Mouse (Mus musculus): ENCODE data around the gene Gm11492. TPM values are rescaled to one million over a fixed set of nuclear protein-coding genes. Genes with fewer than 3 reads are reported as not detected.

The Gm11492 gene
- polyA plus RNA-seq, 1 experiment from 2014 or later, result not detected

GRCm38 (mm10) chr11:87591526-87592353 lies 25.3 kb downstream of the Gm11492 start, which contains the start of gene Mtmr4:
TSS of gene Mtmr4 (plus strand) at chr11:87592162.
- H3K9me3 ChIP-seq, result no peaks in the 10 kb centered on the region
- peaks cover 62% of the 10 kb centered on the region for H3K4me1 ChIP-seq
- H3K27ac ChIP-seq, result peak within 1 kb of the TSS; percentile 96
- ATAC-seq (ENCODE audit: insufficient number of reproducible peaks, insufficient read depth, low FRiP score, low TSS enrichment, low read depth), result peak; percentile 98
- H3K36me3 ChIP-seq, result 0 out of 2 replicates have a peak, but pooled peaks cover 8% of the 10 kb centered on the region
- peak within 1 kb of the TSS; percentile 91 for H3K9ac ChIP-seq
- H3K4me3 ChIP-seq, result peak within 1 kb of the TSS; percentile 82
- under 1% methylated on average over 61 of the region's 61 CpGs for WGBS
- no peaks in the 10 kb centered on the region for H3K27me3 ChIP-seq
- peak within 1 kb of the TSS; percentile 95 for H3K4me2 ChIP-seq

DNA sequence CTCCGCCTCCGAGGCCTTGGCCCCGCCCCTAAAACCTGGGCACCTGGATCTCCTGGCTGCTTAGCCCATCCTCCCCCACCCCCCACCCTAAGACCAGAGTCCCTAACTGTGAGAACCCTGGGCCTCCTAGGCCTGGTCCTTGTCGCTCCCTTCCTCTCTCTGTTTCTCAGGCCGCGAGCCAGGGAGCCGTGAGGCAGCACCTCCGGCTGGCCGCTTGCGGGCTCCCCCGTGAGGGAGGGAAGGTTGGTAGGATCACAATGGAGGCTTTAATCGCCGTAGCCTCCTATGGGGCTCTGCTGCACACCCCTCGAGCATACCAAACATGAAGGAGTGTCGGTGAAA lies 25.9 kb downstream of the Gm11492 start:
- no peak for ATAC-seq (ENCODE audit: insufficient number of reproducible peaks, insufficient read depth, low FRiP score, low TSS enrichment, low read depth)
- peak overlapping the region; percentile 95 for H3K4me2 ChIP-seq

DNA sequence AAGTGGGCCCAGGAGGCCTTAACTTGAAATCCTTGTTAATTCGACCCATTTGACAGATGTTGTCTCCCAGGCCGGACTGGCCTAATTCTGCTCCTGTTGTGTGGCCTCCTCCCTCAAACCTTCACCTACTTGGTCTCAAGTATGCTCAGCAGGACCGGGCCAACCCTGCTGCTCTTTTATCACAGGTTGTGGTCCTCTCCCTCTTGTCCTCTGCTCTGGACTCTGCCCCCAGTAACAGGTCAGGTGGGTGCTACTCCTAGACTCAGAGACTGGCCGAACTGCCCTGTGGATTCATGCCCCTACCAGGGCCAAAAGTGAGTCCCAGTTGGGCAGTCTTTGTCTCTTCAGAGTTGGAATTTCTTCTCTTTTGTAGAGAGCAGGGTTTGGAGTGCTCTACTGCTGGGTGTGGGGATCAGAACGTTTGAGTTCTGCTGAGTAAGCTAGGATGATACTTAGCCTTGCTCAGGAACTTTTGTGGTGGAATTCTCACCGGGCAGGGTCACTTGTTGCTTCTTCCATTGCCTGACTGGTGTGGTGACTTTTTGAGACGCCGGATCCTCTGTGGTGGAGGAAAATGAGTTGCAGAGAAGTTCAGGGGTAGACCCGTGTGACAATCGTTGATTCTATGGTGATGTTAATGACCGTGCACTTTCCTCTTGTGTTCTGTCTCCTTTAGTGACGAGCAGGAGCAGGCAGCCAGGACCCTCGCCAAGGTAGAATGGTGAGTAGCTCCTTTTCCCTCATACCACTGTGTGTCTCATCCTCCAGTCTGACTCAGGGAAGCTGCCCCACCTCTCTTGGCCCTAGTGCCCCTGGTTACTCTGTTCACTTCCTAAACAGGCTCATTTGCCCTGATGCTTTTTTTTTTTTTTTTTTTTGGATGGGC lies 26.5 kb downstream of the Gm11492 start:
- Histone ChIP-seq H3K4me3 (peak overlapping the region; percentile 82), H3K9ac (peak overlapping the region; percentile 86), H3K4me1 (peaks cover 67% of the 10 kb centered on the region), H3K4me2 (peak overlapping the region; percentile 95), H3K27me3 (no peaks in the 10 kb centered on the region), H3K36me3 (peaks cover 18% of the 10 kb centered on the region), H3K27ac (peak overlapping the region; percentile 96), H3K9me3 (no peaks in the 10 kb centered on the region)
- 35% methylated on average over 13 of the region's 13 CpGs for WGBS
- ATAC-seq (ENCODE audit: insufficient number of reproducible peaks, insufficient read depth, low FRiP score, low TSS enrichment, low read depth), result no peak

More for the DNA sequence above, 25.9 kb downstream of the Gm11492 start:
- WGBS, result under 1% methylated on average over 15 of the region's 15 CpGs
- Histone ChIP-seq H3K9ac (peak overlapping the region; percentile 86), H3K27ac (peak overlapping the region; percentile 96), H3K4me1 (peaks cover 67% of the 10 kb centered on the region), H3K27me3 (no peaks in the 10 kb centered on the region), H3K4me3 (peak overlapping the region; percentile 82), H3K9me3 (no peaks in the 10 kb centered on the region), H3K36me3 (peaks cover 12% of the 10 kb centered on the region)

GRCm38 (mm10) chr11:87595327-87595841 lies 28.9 kb downstream of the Gm11492 start:
- Histone ChIP-seq H3K9ac (peak overlapping the region; percentile 95), H3K4me1 (peaks cover 50% of the 10 kb centered on the region), H3K4me2 (peak overlapping the region; percentile 92), H3K36me3 (peaks cover 43% of the 10 kb centered on the region), H3K27me3 (no peaks in the 10 kb centered on the region), H3K27ac (peak overlapping the region; percentile 90), H3K9me3 (no peaks in the 10 kb centered on the region), H3K4me3 (peak overlapping the region; percentile 88)
- ATAC-seq (ENCODE audit: insufficient number of reproducible peaks, insufficient read depth, low FRiP score, low TSS enrichment, low read depth), result peak; percentile 62
- WGBS, result under 1% methylated on average over 32 of the region's 37 CpGs

DNA sequence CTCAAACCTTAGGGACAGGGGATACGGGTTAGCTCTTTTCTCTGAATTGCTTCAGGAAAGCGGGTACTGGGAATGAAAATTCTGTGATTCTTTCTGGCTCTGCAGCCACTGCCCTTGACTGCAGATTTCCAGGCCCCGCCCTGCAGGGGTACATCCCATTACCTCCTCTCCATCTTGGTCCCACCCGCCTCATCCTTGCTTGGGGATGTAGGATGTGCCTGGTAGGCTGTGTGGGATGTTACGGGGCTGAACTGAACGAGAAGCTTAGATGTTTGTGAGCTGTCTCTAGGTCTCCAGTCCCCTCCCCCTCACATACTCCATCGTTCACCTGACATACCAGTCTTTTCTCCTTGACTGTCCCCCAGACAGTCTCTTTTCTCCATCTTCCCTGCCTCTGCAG lies 29.5 kb downstream of the Gm11492 start:
- peak overlapping the region; percentile 88 for H3K4me3 ChIP-seq
- no peak for ATAC-seq (ENCODE audit: insufficient number of reproducible peaks, insufficient read depth, low FRiP score, low TSS enrichment, low read depth)
- no peaks in the 10 kb centered on the region for H3K9me3 ChIP-seq
- H3K4me1 ChIP-seq, result peaks cover 45% of the 10 kb centered on the region
- peak overlapping the region; percentile 92 for H3K4me2 ChIP-seq
- peaks cover 49% of the 10 kb centered on the region for H3K36me3 ChIP-seq
- WGBS, result 3% methylated on average over 7 of the region's 7 CpGs
- H3K27ac ChIP-seq, result peak overlapping the region; percentile 90
- peak overlapping the region; percentile 95 for H3K9ac ChIP-seq
- H3K27me3 ChIP-seq, result no peaks in the 10 kb centered on the region

- Histone ChIP-seq H3K4me2 (peak overlapping the region; percentile 92), H3K4me3 (peak overlapping the region; percentile 88), H3K4me1 (peaks cover 45% of the 10 kb centered on the region), H3K9ac (peak overlapping the region; percentile 95), H3K27ac (peak overlapping the region; percentile 90), H3K27me3 (no peaks in the 10 kb centered on the region), H3K9me3 (no peaks in the 10 kb centered on the region), H3K36me3 (peaks cover 54% of the 10 kb centered on the region)
- ATAC-seq (ENCODE audit: insufficient number of reproducible peaks, insufficient read depth, low FRiP score, low TSS enrichment, low read depth), result no peak
- 30% methylated on average over 2 of the region's 2 CpGs for WGBS
Measured at GRCm38 (mm10) chr11:87596492-87596891, 30.0 kb downstream of the Gm11492 start.

DNA sequence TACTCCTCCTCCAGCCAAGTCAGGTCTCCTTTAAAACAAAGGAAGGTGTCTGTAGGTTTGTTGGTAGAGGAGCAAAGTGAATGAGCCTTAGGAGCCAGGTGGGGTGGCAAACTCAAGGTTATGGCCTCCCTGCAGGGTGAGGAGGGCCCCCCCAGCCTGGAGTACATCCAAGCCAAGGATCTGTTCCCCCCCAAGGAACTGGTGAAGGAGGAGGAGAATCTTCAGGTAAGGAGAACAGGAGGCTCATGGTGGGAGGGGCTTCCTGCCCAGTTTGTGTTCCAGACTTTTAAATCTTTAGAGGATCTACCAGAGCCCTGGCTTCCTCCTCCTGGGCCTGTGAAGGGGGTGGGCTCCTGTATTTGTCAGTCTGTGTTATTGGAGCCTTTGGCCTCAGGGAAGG lies 30.6 kb downstream of the Gm11492 start:
- Histone ChIP-seq H3K36me3 (peaks cover 59% of the 10 kb centered on the region), H3K9me3 (no peaks in the 10 kb centered on the region), H3K4me1 (peaks cover 45% of the 10 kb centered on the region), H3K27me3 (no peaks in the 10 kb centered on the region), H3K27ac (no peak overlapping the region), H3K4me3 (no peak overlapping the region), H3K4me2 (no peak overlapping the region), H3K9ac (peak overlapping the region; percentile 7; the same call in 1 of the 2 replicates)
- ATAC-seq (ENCODE audit: insufficient number of reproducible peaks, insufficient read depth, low FRiP score, low TSS enrichment, low read depth), result no peak

GRCm38 (mm10) chr11:87599395-87600089 lies 33.1 kb downstream of the Gm11492 start:
- Histone ChIP-seq H3K4me1 (peaks cover 24% of the 10 kb centered on the region), H3K27me3 (no peaks in the 10 kb centered on the region), H3K9me3 (no peaks in the 10 kb centered on the region), H3K4me2 (no peak overlapping the region), H3K4me3 (no peak overlapping the region), H3K36me3 (peaks cover 76% of the 10 kb centered on the region), H3K9ac (no peak overlapping the region), H3K27ac (no peak overlapping the region)
- 88% methylated on average over 13 of the region's 13 CpGs for WGBS
- no peak for ATAC-seq (ENCODE audit: insufficient number of reproducible peaks, insufficient read depth, low FRiP score, low TSS enrichment, low read depth)

- Histone ChIP-seq H3K27me3 (no peaks in the 10 kb centered on the region), H3K9me3 (no peaks in the 10 kb centered on the region), H3K36me3 (peaks cover 85% of the 10 kb centered on the region), H3K9ac (no peak overlapping the region), H3K27ac (no peak overlapping the region), H3K4me1 (peaks cover 16% of the 10 kb centered on the region), H3K4me3 (no peak overlapping the region), H3K4me2 (no peak overlapping the region)
- no peak for ATAC-seq (ENCODE audit: insufficient number of reproducible peaks, insufficient read depth, low FRiP score, low TSS enrichment, low read depth)
- WGBS, result 93% methylated on average over 10 of the region's 10 CpGs
Measured at GRCm38 (mm10) chr11:87600322-87600853, 33.9 kb downstream of the Gm11492 start.

DNA sequence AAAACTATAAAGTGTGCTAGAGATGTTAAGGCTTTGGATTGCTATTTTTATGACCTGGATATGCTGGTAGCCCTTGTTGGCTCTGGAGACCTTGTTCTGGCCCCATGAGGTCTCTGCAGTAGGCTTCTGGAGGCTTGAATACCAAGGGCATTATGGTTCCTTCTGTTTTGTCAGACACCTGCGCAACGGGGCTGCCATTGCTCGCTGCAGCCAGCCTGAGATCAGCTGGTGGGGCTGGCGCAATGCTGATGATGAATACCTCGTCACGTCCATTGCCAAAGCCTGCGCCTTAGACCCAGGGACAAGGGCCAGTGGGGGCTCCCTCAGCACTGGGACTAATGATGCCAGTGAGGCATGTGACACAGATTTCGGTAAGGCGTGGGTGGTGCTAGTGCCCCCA lies 35.8 kb downstream of the Gm11492 start:
- Histone ChIP-seq H3K27me3 (no peaks in the 10 kb centered on the region), H3K36me3 (peaks cover 98% of the 10 kb centered on the region), H3K9me3 (no peaks in the 10 kb centered on the region), H3K4me1 (peaks cover 1% of the 10 kb centered on the region; the same call in 1 of the 2 replicates), H3K27ac (no peak overlapping the region), H3K4me2 (no peak overlapping the region), H3K9ac (no peak overlapping the region), H3K4me3 (no peak overlapping the region)
- no peak for ATAC-seq (ENCODE audit: insufficient number of reproducible peaks, insufficient read depth, low FRiP score, low TSS enrichment, low read depth)
- WGBS, result 95% methylated on average over 9 of the region's 9 CpGs

GRCm38 (mm10) chr11:87603571-87603970 lies 37.1 kb downstream of the Gm11492 start:
- no peak overlapping the region for H3K27ac ChIP-seq
- no peaks in the 10 kb centered on the region for H3K4me1 ChIP-seq
- ATAC-seq (ENCODE audit: insufficient number of reproducible peaks, insufficient read depth, low FRiP score, low TSS enrichment, low read depth), result no peak
- no peak overlapping the region for H3K9ac ChIP-seq
- 95% methylated on average over 2 of the region's 2 CpGs for WGBS
- H3K9me3 ChIP-seq, result no peaks in the 10 kb centered on the region
- H3K27me3 ChIP-seq, result no peaks in the 10 kb centered on the region
- no peak overlapping the region for H3K4me3 ChIP-seq
- H3K4me2 ChIP-seq, result no peak overlapping the region
- peaks cover 97% of the 10 kb centered on the region for H3K36me3 ChIP-seq
